Mouse (Mus musculus) MEL (cell line): ENCODE results near the gene Tmtc4.

Experiments used
- EP300 ChIP-seq, 2 experiments: IDR thresholded peaks; 2 replicates each; pipeline ENCODE4 v1.6.1; 2011; ENCODE audit warnings: improper control_type of control experiment in 2 of 2, low read length in 2 of 2, low read depth in 1 of 2, mild to moderate bottlenecking in 1 of 2
- POLR2A ChIP-seq, 2 experiments: IDR thresholded peaks; 2 replicates each; pipeline ENCODE4 v1.6.1; 2011 to 2012; ENCODE audit warnings: low read length in 2 of 2, mild to moderate bottlenecking in 2 of 2, control low read depth in 1 of 2, improper control_type of control experiment in 1 of 2, low read depth in 1 of 2, moderate library complexity in 1 of 2; ENCODE audit not compliant: control insufficient read depth in 1 of 2, insufficient read depth in 1 of 2, poor library complexity in 1 of 2

DNA sequence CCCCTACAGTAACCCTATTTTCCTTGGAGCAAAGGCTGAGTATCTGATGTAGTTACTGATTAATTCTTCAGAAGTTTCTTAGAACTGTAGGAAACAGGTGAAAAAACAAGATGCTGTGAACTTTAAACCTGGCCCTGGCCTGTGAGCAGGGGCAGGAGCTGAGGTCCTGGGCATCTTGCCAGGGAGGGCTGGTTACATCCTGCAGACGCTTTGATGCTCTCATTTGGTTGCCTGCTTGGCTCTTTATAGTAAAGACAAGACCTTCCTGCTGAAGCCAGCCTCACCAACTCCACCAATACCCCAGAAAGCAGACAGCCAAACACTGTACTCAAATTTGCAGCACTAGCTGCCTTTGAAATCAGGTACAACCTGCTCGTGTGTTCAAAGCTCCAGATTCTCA, 81.7 kb downstream of the Tmtc4 start:
- TF ChIP-seq POLR2A (IDR thresholded peaks at IDR 0.05; ENCODE audit: control insufficient read depth in 1 of 2, insufficient read depth in 1 of 2, low read depth in 1 of 2, low read length in 2 of 2, poor library complexity in 1 of 2), result no peak
- no peak for TF ChIP-seq EP300 (IDR thresholded peaks at IDR 0.05; ENCODE audit: low read depth in 1 of 2, low read length in 2 of 2)
